Mouse (Mus musculus) E14TG2a.4 (cell line): ENCODE data around the gene Lztfl1.
A peak's percentile ranks its signal among the peaks of the same experiment; 100 is the strongest.

Experiments used
- H3K27me3 ChIP-seq: 2 replicates; pipeline ENCODE4 v1.6.1; 2014; ENCODE audit warnings: low read length, control low read depth; ENCODE audit not compliant: insufficient read depth
- H3K36me3 ChIP-seq: 2 replicates; pipeline ENCODE4 v1.6.1; 2014; ENCODE audit warnings: low read length, control low read depth; ENCODE audit not compliant: insufficient read depth
- H3K4me1 ChIP-seq: replicated peaks from 2 replicates; pipeline ENCODE4 v1.6.1; 2014; ENCODE audit warnings: low read depth, low read length, control low read depth
- H3K4me3 ChIP-seq: replicated peaks from 2 replicates; pipeline ENCODE4 v1.5.1; 2014; ENCODE audit warnings: mild to moderate bottlenecking, low read length
- H3K9me3 ChIP-seq: 2 replicates; pipeline ENCODE4 v1.6.1; 2014; ENCODE audit warnings: low read length, control low read depth
- CTCF ChIP-seq: conservative IDR thresholded peaks from 2 replicates; pipeline ENCODE4 v1.5.1; 2014; ENCODE audit warnings: low read length
- NANOG ChIP-seq: IDR thresholded peaks from 2 replicates; pipeline ENCODE4 v1.6.1; 2014; ENCODE audit warnings: borderline replicate concordance, low read length, mixed read lengths
- POU5F1 ChIP-seq: IDR thresholded peaks from 2 replicates; pipeline ENCODE4 v1.6.1; 2014; ENCODE audit warnings: low read length, borderline replicate concordance

The Lztfl1 gene

GRCm38 (mm10) chr9:123717186-123718008 lies at the start of gene Lztfl1:
Gene Lztfl1 (minus strand): TSS chr9:123717697.
- peak within 1 kb of the TSS; percentile 81 for H3K4me3 ChIP-seq
- TF ChIP-seq POU5F1 (no peak), NANOG (no peak), CTCF (no peak)
- no peaks in the 10 kb centered on the region for H3K27me3 ChIP-seq
- H3K9me3 ChIP-seq = no peaks in the 10 kb centered on the region
- peaks cover 1% of the 10 kb centered on the region; the same call in 1 of the 2 replicates for H3K36me3 ChIP-seq
- no peaks in the 10 kb centered on the region for H3K4me1 ChIP-seq

GRCm38 (mm10) chr9:123766996-123767395 lies 49.5 kb upstream of the Lztfl1 start:
- H3K27me3 ChIP-seq = peaks cover 6% of the 10 kb centered on the region; the same call in 1 of the 2 replicates
- no peaks in the 10 kb centered on the region for H3K4me1 ChIP-seq
- no peaks in the 10 kb centered on the region for H3K36me3 ChIP-seq
- no peaks in the 10 kb centered on the region for H3K9me3 ChIP-seq
- TF ChIP-seq NANOG (no peak), POU5F1 (no peak), CTCF (no peak)
- H3K4me3 ChIP-seq = no peak overlapping the region

DNA sequence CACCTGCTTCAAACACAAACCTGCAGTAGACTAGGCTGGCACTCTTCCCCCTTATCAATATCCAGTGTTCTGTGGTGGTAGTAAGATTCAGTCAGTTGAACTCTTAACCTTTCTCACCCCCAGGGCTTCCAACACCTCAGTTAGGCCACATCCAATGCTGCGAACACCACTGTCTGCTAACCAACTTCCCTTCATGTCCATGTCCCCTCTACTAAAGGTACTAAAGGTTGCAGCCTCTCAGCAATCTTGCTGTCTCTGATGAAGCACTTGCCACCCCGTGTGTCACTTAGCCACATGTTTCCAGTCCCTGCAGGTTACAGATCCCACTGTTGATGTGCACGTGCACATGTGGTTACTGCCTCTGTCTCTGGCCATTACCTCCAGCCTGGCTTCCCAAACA lies 46.3 kb upstream of the Lztfl1 start:
- H3K36me3 ChIP-seq = no peaks in the 10 kb centered on the region
- no peaks in the 10 kb centered on the region for H3K9me3 ChIP-seq
- H3K4me3 ChIP-seq = no peak overlapping the region
- no peaks in the 10 kb centered on the region; the same call in 1 of the 2 replicates for H3K27me3 ChIP-seq
- no peaks in the 10 kb centered on the region for H3K4me1 ChIP-seq
- no peak for TF ChIP-seq POU5F1
- no peak for TF ChIP-seq NANOG
- no peak for TF ChIP-seq CTCF

DNA sequence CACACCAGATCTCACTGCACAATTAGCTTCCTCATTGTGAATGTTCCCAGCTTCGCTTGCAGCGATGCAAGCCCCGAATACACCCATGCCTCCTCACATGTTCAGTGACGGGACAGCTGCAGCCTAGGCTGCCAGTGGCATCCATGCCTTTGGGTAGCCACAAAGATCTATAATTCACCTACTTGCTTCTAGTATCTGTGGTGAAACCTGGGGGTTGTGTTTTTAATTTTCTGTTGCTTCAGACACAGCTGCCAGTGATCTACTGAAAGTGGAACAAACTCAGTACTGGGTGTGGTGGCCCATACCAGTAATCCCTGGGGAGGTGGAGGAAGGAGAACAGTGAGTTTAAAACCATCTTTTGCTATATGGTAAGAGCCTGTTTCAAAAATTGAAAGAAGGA lies 45.4 kb upstream of the Lztfl1 start:
- H3K27me3 ChIP-seq = no peaks in the 10 kb centered on the region; the same call in 1 of the 2 replicates
- TF ChIP-seq CTCF (no peak), POU5F1 (no peak), NANOG (no peak)
- no peaks in the 10 kb centered on the region for H3K9me3 ChIP-seq
- H3K4me1 ChIP-seq = no peaks in the 10 kb centered on the region
- H3K36me3 ChIP-seq = no peaks in the 10 kb centered on the region
- no peak overlapping the region for H3K4me3 ChIP-seq

DNA sequence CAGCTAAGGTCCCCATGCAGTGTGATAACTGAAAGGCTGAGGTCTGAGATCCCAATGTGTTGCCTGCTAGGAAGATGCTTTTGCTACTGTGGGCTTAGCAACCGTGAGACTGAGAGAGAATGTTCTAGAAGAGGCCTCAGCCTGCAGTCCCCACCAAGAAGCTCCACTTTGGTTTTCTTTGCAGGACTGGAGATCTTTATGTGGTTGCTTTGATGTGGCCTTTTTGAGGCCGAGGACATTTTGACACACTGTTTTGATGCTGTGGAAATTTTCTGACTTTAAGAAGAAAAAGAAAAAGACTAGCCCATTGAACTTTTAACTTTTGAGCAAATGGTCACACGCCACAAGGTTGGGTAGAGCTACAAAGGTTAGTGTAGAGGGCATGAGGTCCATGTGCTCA lies 43.3 kb upstream of the Lztfl1 start:
- TF ChIP-seq CTCF = no peak
- Histone ChIP-seq H3K9me3 (no peaks in the 10 kb centered on the region), H3K27me3 (no peaks in the 10 kb centered on the region; the same call in 1 of the 2 replicates), H3K4me1 (no peaks in the 10 kb centered on the region), H3K36me3 (no peaks in the 10 kb centered on the region), H3K4me3 (no peak overlapping the region)

DNA sequence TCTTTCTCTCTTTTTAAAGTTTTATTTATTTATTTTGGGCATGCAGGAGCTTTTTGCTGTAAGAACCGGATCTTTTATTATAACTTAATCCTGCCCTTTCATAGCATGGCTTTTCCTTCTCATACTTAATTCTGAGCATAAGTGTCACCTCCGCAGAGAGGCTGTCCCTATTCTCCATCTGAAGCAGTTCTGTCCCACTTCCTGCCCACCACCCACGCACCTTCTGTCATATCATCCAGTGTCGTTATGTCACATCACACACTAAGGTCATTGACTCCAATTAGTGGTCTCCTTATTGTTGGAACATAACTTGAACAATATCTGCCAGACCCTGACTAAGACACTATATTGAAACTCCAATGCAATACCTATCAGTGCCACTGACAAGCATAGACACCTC lies 41.1 kb upstream of the Lztfl1 start:
- no peaks in the 10 kb centered on the region for H3K36me3 ChIP-seq
- H3K4me3 ChIP-seq = no peak overlapping the region
- no peaks in the 10 kb centered on the region for H3K27me3 ChIP-seq
- TF ChIP-seq CTCF (no peak), POU5F1 (no peak), NANOG (no peak)
- H3K4me1 ChIP-seq = no peaks in the 10 kb centered on the region
- H3K9me3 ChIP-seq = no peaks in the 10 kb centered on the region

DNA sequence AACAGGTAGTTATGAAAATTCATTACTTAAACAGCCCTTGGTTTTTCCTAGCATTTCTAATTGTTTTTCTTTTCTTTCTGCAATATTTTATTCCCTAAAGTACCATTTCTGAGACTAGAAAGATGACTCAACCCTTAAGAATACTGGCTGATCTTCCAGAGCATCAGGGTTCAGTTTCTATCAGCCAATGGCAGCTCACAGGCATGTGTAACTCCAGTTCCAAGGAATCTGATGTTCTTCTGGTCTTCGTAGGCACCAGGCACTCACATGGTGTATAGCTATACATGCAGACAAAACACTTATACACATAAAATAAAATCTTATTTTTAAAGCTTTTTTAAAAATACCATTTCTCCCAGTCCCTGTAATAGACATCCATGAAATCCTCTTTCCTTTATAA lies 40.7 kb upstream of the Lztfl1 start:
- Histone ChIP-seq H3K4me1 (no peaks in the 10 kb centered on the region), H3K4me3 (no peak overlapping the region), H3K36me3 (no peaks in the 10 kb centered on the region), H3K27me3 (no peaks in the 10 kb centered on the region), H3K9me3 (no peaks in the 10 kb centered on the region)
- TF ChIP-seq CTCF (no peak), POU5F1 (no peak), NANOG (no peak)

DNA sequence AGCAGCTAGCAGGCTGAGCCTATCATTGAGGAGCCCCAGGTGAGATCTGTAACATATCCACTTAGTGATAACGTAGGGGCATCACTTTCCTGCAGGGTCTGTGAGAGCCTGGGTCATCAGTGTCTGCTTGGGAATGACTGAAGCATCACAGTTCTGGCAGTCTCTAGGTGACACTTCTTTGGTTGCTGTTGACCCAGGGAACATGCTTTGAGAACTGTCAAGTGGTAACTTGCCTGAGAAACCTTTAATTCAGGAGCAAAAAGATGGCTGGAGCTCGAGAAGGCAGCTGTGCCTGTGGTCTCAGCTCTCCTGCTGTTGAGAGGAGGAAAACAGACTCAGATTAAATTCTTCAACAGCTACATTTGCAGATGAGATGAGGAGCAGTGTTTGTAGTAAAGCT lies 39.8 kb upstream of the Lztfl1 start:
- Histone ChIP-seq H3K4me1 (no peaks in the 10 kb centered on the region), H3K36me3 (no peaks in the 10 kb centered on the region), H3K9me3 (no peaks in the 10 kb centered on the region), H3K4me3 (no peak overlapping the region), H3K27me3 (no peaks in the 10 kb centered on the region)
- TF ChIP-seq CTCF = no peak
- TF ChIP-seq POU5F1 = no peak
- TF ChIP-seq NANOG = no peak

GRCm38 (mm10) chr9:123756752-123757151 lies 39.3 kb upstream of the Lztfl1 start:
- no peak overlapping the region for H3K4me3 ChIP-seq
- H3K27me3 ChIP-seq = no peaks in the 10 kb centered on the region
- H3K4me1 ChIP-seq = no peaks in the 10 kb centered on the region
- TF ChIP-seq NANOG (no peak), POU5F1 (no peak), CTCF (no peak)
- H3K9me3 ChIP-seq = no peaks in the 10 kb centered on the region
- H3K36me3 ChIP-seq = no peaks in the 10 kb centered on the region
